Mouse (Mus musculus): Measurements from ENCODE around the gene Olfr1246. TPM values are rescaled to one million over a fixed set of nuclear protein-coding genes. Genes with fewer than 3 reads are reported as not detected.

The Olfr1246 gene
- polyA plus RNA-seq, 1 experiment from 2014 or later = not detected

GRCm38 (mm10) chr2:89539923-89540322 lies 53.0 kb downstream of the Olfr1246 start:
- H3K27me3 ChIP-seq (replicated peaks; ENCODE audit: insufficient read depth, low read length) = no peaks in the 10 kb centered on the region
- H3K4me1 ChIP-seq (ENCODE audit: insufficient read depth, low read depth, low read length) = no peaks in the 10 kb centered on the region
- ATAC-seq = no peak
- WGBS = 17% methylated on average over 1 of the region's 1 CpGs
- no peak overlapping the region for H3K9ac ChIP-seq (replicated peaks; ENCODE audit: low read depth)
- H3K4me2 ChIP-seq (replicated peaks; ENCODE audit: low read depth, low read length) = no peak overlapping the region
- no peak overlapping the region for H3K27ac ChIP-seq (ENCODE audit: low read length)
- no peak for DNase-seq (ENCODE audit: low spot score)
- no peaks in the 10 kb centered on the region for H3K36me3 ChIP-seq (ENCODE audit: insufficient read depth, low read length)
- no peak overlapping the region for H3K4me3 ChIP-seq (ENCODE audit: low read depth, low read length)
- no peaks in the 10 kb centered on the region for H3K9me3 ChIP-seq (ENCODE audit: low read length)
- TF ChIP-seq EP300 (IDR thresholded peaks at IDR 0.05) = no peak
- TF ChIP-seq CTCF (IDR thresholded peaks at IDR 0.05) = no peak

Other genes with a start within 250 kb of the Olfr1246 start
- not detected in 2 replicates for gene Olfr1234, start 228.3 kb downstream of the Olfr1246 start, polyA plus RNA-seq (2015; fragmentation: Nextera tagmentation; extraction: Ambion mirVana)
- not detected in 2 replicates for gene Olfr1238, start 183.5 kb downstream of the Olfr1246 start, polyA plus RNA-seq (2015; fragmentation: Nextera tagmentation; extraction: Ambion mirVana)
- gene Olfr1239, start 172.8 kb downstream of the Olfr1246 start, polyA plus RNA-seq (2015; fragmentation: Nextera tagmentation; extraction: Ambion mirVana) = not detected in 2 replicates
- gene Olfr1240, start 150.2 kb downstream of the Olfr1246 start, polyA plus RNA-seq (2015; fragmentation: Nextera tagmentation; extraction: Ambion mirVana) = not detected in 2 replicates
- gene Olfr1241, start 106.0 kb downstream of the Olfr1246 start, polyA plus RNA-seq (2015; fragmentation: Nextera tagmentation; extraction: Ambion mirVana) = not detected in 2 replicates
- gene Olfr1242, start 94.8 kb downstream of the Olfr1246 start, polyA plus RNA-seq (2015; fragmentation: Nextera tagmentation; extraction: Ambion mirVana) = not detected in 2 replicates
- not detected in 2 replicates for gene Olfr1243, start 61.7 kb downstream of the Olfr1246 start, polyA plus RNA-seq (2015; fragmentation: Nextera tagmentation; extraction: Ambion mirVana)
- not detected in 2 replicates for gene Olfr1245, start 14.7 kb downstream of the Olfr1246 start, polyA plus RNA-seq (2015; fragmentation: Nextera tagmentation; extraction: Ambion mirVana)
- gene Olfr1247, start 21.0 kb upstream of the Olfr1246 start, polyA plus RNA-seq (2015; fragmentation: Nextera tagmentation; extraction: Ambion mirVana) = not detected in 2 replicates
- gene Olfr1248, start 25.1 kb upstream of the Olfr1246 start, polyA plus RNA-seq (2015; fragmentation: Nextera tagmentation; extraction: Ambion mirVana) = not detected in 2 replicates
- not detected in 2 replicates for gene Olfr1249, start 41.8 kb upstream of the Olfr1246 start, polyA plus RNA-seq (2015; fragmentation: Nextera tagmentation; extraction: Ambion mirVana)
- not detected in 2 replicates for gene Olfr1250, start 68.3 kb upstream of the Olfr1246 start, polyA plus RNA-seq (2015; fragmentation: Nextera tagmentation; extraction: Ambion mirVana)
- not detected in 2 replicates for gene Olfr1251, start 78.8 kb upstream of the Olfr1246 start, polyA plus RNA-seq (2015; fragmentation: Nextera tagmentation; extraction: Ambion mirVana)
- gene Olfr1252, start 131.9 kb upstream of the Olfr1246 start, polyA plus RNA-seq (2015; fragmentation: Nextera tagmentation; extraction: Ambion mirVana) = not detected in 2 replicates
- gene Olfr1253, start 163.9 kb upstream of the Olfr1246 start, polyA plus RNA-seq (2015; fragmentation: Nextera tagmentation; extraction: Ambion mirVana) = not detected in 2 replicates
- not detected in 2 replicates for gene Olfr1254, start 200.5 kb upstream of the Olfr1246 start, polyA plus RNA-seq (2015; fragmentation: Nextera tagmentation; extraction: Ambion mirVana)
- not detected in 2 replicates for gene Olfr1255, start 218.9 kb upstream of the Olfr1246 start, polyA plus RNA-seq (2015; fragmentation: Nextera tagmentation; extraction: Ambion mirVana)
- gene Olfr1256, start 248.4 kb upstream of the Olfr1246 start, polyA plus RNA-seq (2015; fragmentation: Nextera tagmentation; extraction: Ambion mirVana) = not detected in 2 replicates